Mouse (Mus musculus) erythroid progenitor cell, adult 5-6 weeks (primary cell): ENCODE data around the gene Vmn1r59. TPM values are rescaled to one million over a fixed set of nuclear protein-coding genes. Genes with fewer than 3 reads are reported as not detected.
"Not testable (repeated sequence)": the region's sequence is repeated elsewhere in the genome, so short reads cannot be mapped to it uniquely, and the experiment has no call there.

Experiments used
- ATAC-seq: replicated peaks from 2 replicates; pipeline ENCODE4 v1.8.0; 2016; ENCODE audit warnings: moderate number of reproducible peaks, mild to moderate bottlenecking, moderate TSS enrichment, inconsistent platforms; ENCODE audit not compliant: poor library complexity, low FRiP score, severe bottlenecking
- total RNA-seq, 2 experiments: library from RNA; stranded (forward) in 1 of 2; stranded (reverse) in 1 of 2; fragments of 150-400 nt in 1 of 2; fragments of 186-747, 209-891 nt in 1 of 2; gene quantifications; 2 replicates each; pipeline versions ENCODE4 v1.2.3 to v1.2.4; 2015 to 2017; ENCODE audit warnings: low replicate concordance in 2 of 2

Gene Vmn1r59
- total RNA-seq (2015; ENCODE audit: low replicate concordance) (not detected in 2 replicates), total RNA-seq (2017; ENCODE audit: low replicate concordance) (not detected in 2 replicates)

DNA sequence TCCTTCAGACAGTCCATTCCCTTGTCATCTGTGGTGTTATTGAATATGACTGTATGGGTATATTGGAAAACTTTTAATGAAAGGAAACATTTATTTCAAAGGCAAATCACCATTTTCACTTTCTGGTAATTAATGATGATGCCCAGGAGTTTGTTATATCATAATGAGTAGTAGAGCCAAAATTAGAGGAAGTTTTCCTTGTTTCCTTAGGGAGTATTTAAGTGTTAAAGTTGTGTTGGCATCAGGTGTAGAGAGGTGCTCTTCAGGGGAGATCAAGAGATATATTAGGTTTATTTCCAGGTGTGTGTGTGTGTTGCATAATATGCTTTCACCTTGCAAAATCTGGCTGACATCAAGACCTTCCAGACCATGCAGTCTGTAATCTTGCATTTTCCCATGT, at the start of gene Vmn1r59:
Vmn1r59 (minus strand) TSS at position 101 of the 400 bp plus-strand sequence.
- no peak for ATAC-seq

DNA sequence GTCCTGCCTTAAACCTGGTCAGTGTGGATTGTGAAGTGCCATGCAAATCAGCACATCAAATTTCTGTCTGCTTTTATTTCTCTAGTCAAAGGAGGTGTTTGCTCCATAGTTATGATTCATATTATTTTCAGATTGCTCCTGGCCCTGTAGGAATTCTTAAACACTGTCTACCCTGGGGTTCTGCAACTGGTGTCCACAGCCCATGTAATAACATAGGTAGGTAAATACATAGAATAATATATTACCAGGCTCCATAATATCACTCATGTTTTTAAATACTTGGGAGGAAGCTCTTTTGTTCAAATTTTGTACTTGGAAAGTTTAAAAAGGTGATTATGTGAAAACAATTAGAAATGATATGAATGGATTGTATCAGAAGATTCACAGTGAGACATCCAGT, 37.3 kb upstream of the Vmn1r59 start, which contains the start of gene Vmn2r28:
Vmn2r28 (minus strand) TSS at position 101 of the 400 bp plus-strand sequence.
- not testable (repeated sequence) for ATAC-seq

DNA sequence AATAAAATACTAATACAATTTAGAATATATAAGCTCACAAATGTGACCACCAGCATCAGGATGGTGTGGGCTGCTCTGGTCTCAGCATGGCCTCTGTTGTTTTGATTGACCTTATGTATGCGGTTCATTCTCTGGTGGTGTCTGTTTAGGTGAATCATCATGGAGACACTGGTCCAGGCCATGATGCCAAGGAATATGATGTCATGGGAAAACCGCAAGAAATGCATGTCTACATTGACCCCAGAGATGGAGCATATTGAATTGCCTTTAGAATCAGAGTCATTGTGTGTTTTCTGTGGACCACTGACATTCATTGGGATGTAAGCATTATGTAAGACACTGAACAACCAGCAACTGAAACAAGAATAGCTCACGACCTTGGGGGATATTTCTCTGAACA, 2.6 kb downstream of the Vmn1r59 start:
- not testable (repeated sequence) for ATAC-seq

DNA sequence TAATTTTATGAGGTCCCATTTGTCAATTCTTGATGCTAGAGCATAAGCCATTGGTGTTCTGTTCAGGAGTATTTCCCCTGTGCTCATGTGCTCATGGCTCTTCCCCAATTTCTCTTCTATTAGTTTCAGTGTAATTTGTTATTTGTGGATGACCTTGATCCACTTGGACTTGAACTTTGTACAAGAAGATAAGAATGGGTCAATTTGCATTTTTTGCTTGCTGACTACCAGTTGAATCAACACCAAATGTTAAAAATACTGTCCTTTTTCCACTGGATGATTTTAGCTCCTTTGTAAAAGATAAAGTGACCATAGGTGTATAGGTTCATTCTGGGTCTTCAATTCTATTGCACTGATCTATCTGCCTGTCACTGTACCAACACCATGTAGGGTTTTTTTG, 7.9 kb downstream of the Vmn1r59 start:
- ATAC-seq, result no peak

DNA sequence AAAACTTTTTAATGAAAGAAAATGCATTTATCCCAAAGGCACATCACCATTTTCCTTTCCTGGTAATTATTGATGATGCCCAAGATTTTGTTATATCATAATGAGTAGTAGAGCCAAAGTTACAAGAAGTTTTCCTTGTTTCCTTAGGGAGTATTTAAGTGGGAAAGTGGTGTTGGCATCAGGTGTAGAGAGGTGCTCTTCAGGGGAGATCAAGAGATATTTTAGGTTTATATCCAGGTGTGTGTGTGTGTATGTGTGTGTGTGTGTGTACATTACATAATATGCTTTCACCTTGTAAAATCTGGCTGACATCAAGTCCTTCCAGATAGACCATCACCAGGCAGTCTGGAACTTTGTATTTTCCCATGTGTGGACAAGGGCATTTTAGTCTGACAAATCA, 43.3 kb downstream of the Vmn1r59 start, which contains the start of gene Vmn1r58:
Vmn1r58 (minus strand) TSS at position 101 of the 400 bp plus-strand sequence.
- ATAC-seq, result not testable (repeated sequence)

DNA sequence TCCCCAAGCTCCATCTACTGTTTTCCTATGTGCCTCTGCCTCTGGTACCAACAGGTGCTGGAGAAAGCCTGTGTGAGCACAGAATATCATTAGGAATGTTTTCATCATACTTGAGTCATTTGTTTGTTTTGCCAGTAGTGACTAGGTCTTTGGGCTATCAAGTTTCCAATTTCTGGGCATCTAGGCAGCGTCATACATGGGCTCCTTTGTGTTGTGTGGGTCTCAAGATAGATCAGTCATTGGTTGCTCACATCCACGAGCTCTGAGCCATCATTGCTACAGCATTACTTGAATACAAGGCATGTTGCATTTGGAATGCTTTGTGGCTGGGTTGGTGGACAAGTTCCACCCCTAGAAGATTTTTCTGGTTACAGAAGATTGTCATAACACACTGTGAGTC, 50.4 kb downstream of the Vmn1r59 start:
- no peak for ATAC-seq

Other genes starting within 250 kb of the Vmn1r59 start
- gene Vmn1r57, start 238.3 kb downstream of the Vmn1r59 start, total RNA-seq (2015; ENCODE audit: low replicate concordance), result not detected in 2 replicates
- gene Vmn1r57, start 238.3 kb downstream of the Vmn1r59 start, total RNA-seq (2017; ENCODE audit: low replicate concordance), result not detected in 2 replicates
- not detected in 2 replicates for gene Gm5065, start 106.2 kb downstream of the Vmn1r59 start, total RNA-seq (2015; ENCODE audit: low replicate concordance)
- gene Gm5065, start 106.2 kb downstream of the Vmn1r59 start, total RNA-seq (2017; ENCODE audit: low replicate concordance), result not detected in 2 replicates
- gene Nlrp2, start 105.7 kb downstream of the Vmn1r59 start, total RNA-seq (2015; ENCODE audit: low replicate concordance), result not detected in 2 replicates
- gene Nlrp2, start 105.7 kb downstream of the Vmn1r59 start, total RNA-seq (2017; ENCODE audit: low replicate concordance), result not detected in 2 replicates
- not detected in 2 replicates for gene Vmn1r58, start 43.4 kb downstream of the Vmn1r59 start, total RNA-seq (2015; ENCODE audit: low replicate concordance)
- not detected in 2 replicates for gene Vmn1r58, start 43.4 kb downstream of the Vmn1r59 start, total RNA-seq (2017; ENCODE audit: low replicate concordance)
- not detected in 2 replicates for gene Vmn2r28, start 37.2 kb upstream of the Vmn1r59 start, total RNA-seq (2015; ENCODE audit: low replicate concordance)
- gene Vmn2r28, start 37.2 kb upstream of the Vmn1r59 start, total RNA-seq (2017; ENCODE audit: low replicate concordance), result not detected in 2 replicates
- gene Vmn1r60, start 90.5 kb upstream of the Vmn1r59 start, total RNA-seq (2015; ENCODE audit: low replicate concordance), result not detected in 2 replicates
- gene Vmn1r60, start 90.5 kb upstream of the Vmn1r59 start, total RNA-seq (2017; ENCODE audit: low replicate concordance), result not detected in 2 replicates
- gene Vmn1r61, start 156.5 kb upstream of the Vmn1r59 start, total RNA-seq (2015; ENCODE audit: low replicate concordance), result not detected in 2 replicates
- gene Vmn1r61, start 156.5 kb upstream of the Vmn1r59 start, total RNA-seq (2017; ENCODE audit: low replicate concordance), result not detected in 2 replicates
- not detected in 2 replicates for gene Vmn1r62, start 216.9 kb upstream of the Vmn1r59 start, total RNA-seq (2015; ENCODE audit: low replicate concordance)
- gene Vmn1r62, start 216.9 kb upstream of the Vmn1r59 start, total RNA-seq (2017; ENCODE audit: low replicate concordance), result not detected in 2 replicates